Mouse (Mus musculus): Measurements from ENCODE around the gene Htr3a.

Htr3a gene

DNA sequence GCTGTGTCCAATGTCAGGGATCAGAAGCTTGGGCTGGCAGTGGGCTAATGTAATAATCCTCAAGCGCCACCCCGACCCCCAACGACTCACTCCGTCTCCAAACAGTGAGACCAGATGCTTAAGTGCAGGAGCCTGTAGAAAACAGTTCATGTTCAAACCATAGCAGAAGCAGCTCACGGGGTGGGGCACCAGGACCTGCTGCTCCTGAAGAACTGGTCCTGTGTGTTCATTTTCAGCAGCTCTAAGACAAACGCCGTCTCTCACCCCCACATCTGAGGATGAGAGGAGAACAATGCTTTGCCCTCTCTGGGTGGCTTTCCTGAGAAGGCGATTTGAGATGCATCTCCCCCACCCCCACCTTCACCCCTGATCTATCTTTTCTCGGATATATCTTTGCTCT is 45.7 kb downstream of the Htr3a start:
- Histone ChIP-seq H3K36me3 (ENCODE audit: control insufficient read depth, insufficient read depth, low read length, poor library complexity, severe bottlenecking) (no peaks in the 10 kb centered on the region), H3K27me3 (ENCODE audit: control insufficient read depth, insufficient read depth, low read length, poor library complexity, severe bottlenecking) (no peaks in the 10 kb centered on the region)
- no peak for DNase-seq (ENCODE audit: low read depth, low spot score)

DNA sequence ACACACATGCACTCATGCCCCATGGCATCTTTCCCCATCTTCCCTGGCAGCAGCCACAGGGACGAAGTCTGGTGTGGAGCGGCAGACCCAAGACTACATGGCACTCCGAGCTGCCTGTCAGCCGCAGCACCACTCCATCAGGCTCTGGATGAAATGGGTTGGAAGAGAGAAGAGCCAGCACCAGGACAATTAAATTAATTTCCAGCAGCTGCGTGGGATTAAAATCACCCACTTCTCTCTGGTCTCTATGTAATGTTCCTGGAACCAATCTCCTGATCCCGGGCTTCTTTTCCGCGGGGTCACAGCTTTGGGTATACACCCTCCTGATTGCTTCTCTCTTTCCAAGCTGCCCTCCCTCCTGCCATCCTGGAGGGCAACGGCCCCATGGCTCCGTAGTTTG is 49.4 kb downstream of the Htr3a start:
- no peak for DNase-seq (ENCODE audit: low read depth, low spot score)
- H3K27me3 ChIP-seq (ENCODE audit: control insufficient read depth, insufficient read depth, low read length, poor library complexity, severe bottlenecking) = no peaks in the 10 kb centered on the region
- H3K36me3 ChIP-seq (ENCODE audit: control insufficient read depth, insufficient read depth, low read length, poor library complexity, severe bottlenecking) = no peaks in the 10 kb centered on the region

- no peaks in the 10 kb centered on the region for H3K36me3 ChIP-seq (ENCODE audit: control insufficient read depth, insufficient read depth, low read length, poor library complexity, severe bottlenecking)
- H3K27me3 ChIP-seq (ENCODE audit: control insufficient read depth, insufficient read depth, low read length, poor library complexity, severe bottlenecking) = no peaks in the 10 kb centered on the region
- peak; percentile 49 for DNase-seq (ENCODE audit: low read depth, low spot score)
These were observed 50.4 kb downstream of the Htr3a start for GRCm38 (mm10) chr9:48860526-48860845.

GRCm38 (mm10) chr9:48859828-48860525 is 50.9 kb downstream of the Htr3a start:
- DNase-seq (ENCODE audit: low read depth, low spot score) = no peak
- Histone ChIP-seq H3K27me3 (ENCODE audit: control insufficient read depth, insufficient read depth, low read length, poor library complexity, severe bottlenecking) (no peaks in the 10 kb centered on the region), H3K36me3 (ENCODE audit: control insufficient read depth, insufficient read depth, low read length, poor library complexity, severe bottlenecking) (no peaks in the 10 kb centered on the region)

GRCm38 (mm10) chr9:48857944-48858343 is 53.0 kb downstream of the Htr3a start:
- no peak for DNase-seq (ENCODE audit: low read depth, low spot score)
- Histone ChIP-seq H3K27me3 (ENCODE audit: control insufficient read depth, insufficient read depth, low read length, poor library complexity, severe bottlenecking) (no peaks in the 10 kb centered on the region), H3K36me3 (ENCODE audit: control insufficient read depth, insufficient read depth, low read length, poor library complexity, severe bottlenecking) (no peaks in the 10 kb centered on the region)

DNA sequence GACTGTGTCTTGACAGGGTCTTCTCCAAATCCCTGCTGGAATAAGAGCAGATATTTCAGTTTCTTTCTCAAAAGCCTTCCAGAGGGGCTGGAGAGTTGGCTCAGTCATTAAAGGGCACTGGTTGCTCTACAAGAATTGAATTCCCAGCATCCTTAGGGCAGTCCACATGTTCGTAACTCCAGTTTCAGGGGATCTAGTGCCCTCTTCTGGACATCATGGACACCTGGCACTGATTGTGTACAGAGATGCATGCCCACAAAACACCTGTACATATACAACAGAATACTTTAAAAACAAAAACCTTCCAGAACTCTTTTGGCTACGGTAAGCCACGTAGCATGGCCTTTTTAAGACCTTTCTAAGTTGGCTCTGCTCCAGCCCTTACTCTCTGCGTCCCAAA is 54.7 kb downstream of the Htr3a start:
- Histone ChIP-seq H3K27me3 (ENCODE audit: control insufficient read depth, insufficient read depth, low read length, poor library complexity, severe bottlenecking) (no peaks in the 10 kb centered on the region), H3K36me3 (ENCODE audit: control insufficient read depth, insufficient read depth, low read length, poor library complexity, severe bottlenecking) (no peaks in the 10 kb centered on the region)
- DNase-seq (ENCODE audit: low read depth, low spot score) = no peak

GRCm38 (mm10) chr9:48849531-48849930 is 61.4 kb downstream of the Htr3a start:
- Histone ChIP-seq H3K36me3 (ENCODE audit: control insufficient read depth, insufficient read depth, low read length, poor library complexity, severe bottlenecking) (no peaks in the 10 kb centered on the region), H3K27me3 (ENCODE audit: control insufficient read depth, insufficient read depth, low read length, poor library complexity, severe bottlenecking) (no peaks in the 10 kb centered on the region)
- no peak for DNase-seq (ENCODE audit: low read depth, low spot score)
